Mouse (Mus musculus) kidney, postnatal 25 days (tissue): ENCODE data around the gene Slc43a2.

Experiments
- DNase-seq, 2 experiments: peaks; one replicate each; pipeline ENCODE4 v3.0.0; 2021; ENCODE audit warnings: mixed read lengths in 2 of 2

Slc43a2 gene

GRCm38 (mm10) chr11:75530325-75530724 lies 1.2 kb upstream of the Slc43a2 start:
- DNase-seq = peak; percentile 93 to 98

GRCm38 (mm10) chr11:75530845-75531373 lies 585 bp upstream of the Slc43a2 start:
- DNase-seq = peak; percentile 38 to 62

- peak; percentile 43 to 69 for DNase-seq
Observed at GRCm38 (mm10) chr11:75532340-75533277, 1.1 kb downstream of the Slc43a2 start.

GRCm38 (mm10) chr11:75533314-75534015 lies 2.0 kb downstream of the Slc43a2 start:
- no peak for DNase-seq

- DNase-seq = peak; percentile 45 to 74
Observed at GRCm38 (mm10) chr11:75534286-75535033, 3.0 kb downstream of the Slc43a2 start.

- peak; percentile 61 to 72 for DNase-seq
Observed at GRCm38 (mm10) chr11:75535106-75535795, 3.8 kb downstream of the Slc43a2 start.

- no peak for DNase-seq
Observed at GRCm38 (mm10) chr11:75536255-75537024, 4.9 kb downstream of the Slc43a2 start.

- DNase-seq = no peak
Observed at GRCm38 (mm10) chr11:75537025-75537414, 5.5 kb downstream of the Slc43a2 start.

GRCm38 (mm10) chr11:75537491-75538183 lies 6.1 kb downstream of the Slc43a2 start:
- peak in 1 of 2 experiments; percentile 76 for DNase-seq

- DNase-seq = no peak
Observed at GRCm38 (mm10) chr11:75538184-75538969, 6.9 kb downstream of the Slc43a2 start.

GRCm38 (mm10) chr11:75538970-75539299 lies 7.4 kb downstream of the Slc43a2 start:
- no peak for DNase-seq

GRCm38 (mm10) chr11:75540209-75540608 lies 8.7 kb downstream of the Slc43a2 start:
- DNase-seq = no peak

GRCm38 (mm10) chr11:75540710-75541581 lies 9.5 kb downstream of the Slc43a2 start:
- DNase-seq = peak in 1 of 2 experiments; percentile 71

GRCm38 (mm10) chr11:75544713-75545112 lies 13.2 kb downstream of the Slc43a2 start:
- DNase-seq = no peak

GRCm38 (mm10) chr11:75546057-75546456 lies 14.6 kb downstream of the Slc43a2 start:
- no peak for DNase-seq

GRCm38 (mm10) chr11:75549658-75550111 lies 18.2 kb downstream of the Slc43a2 start:
- peak; percentile 58 to 74 for DNase-seq

GRCm38 (mm10) chr11:75550200-75550946 lies 18.9 kb downstream of the Slc43a2 start:
- peak in 1 of 2 experiments; percentile 60 for DNase-seq

GRCm38 (mm10) chr11:75551321-75551720 lies 19.8 kb downstream of the Slc43a2 start:
- DNase-seq = peak; percentile 68 to 89
